ENCODE assay signal across 8 mouse cellular contexts in the genomic region with DNA sequence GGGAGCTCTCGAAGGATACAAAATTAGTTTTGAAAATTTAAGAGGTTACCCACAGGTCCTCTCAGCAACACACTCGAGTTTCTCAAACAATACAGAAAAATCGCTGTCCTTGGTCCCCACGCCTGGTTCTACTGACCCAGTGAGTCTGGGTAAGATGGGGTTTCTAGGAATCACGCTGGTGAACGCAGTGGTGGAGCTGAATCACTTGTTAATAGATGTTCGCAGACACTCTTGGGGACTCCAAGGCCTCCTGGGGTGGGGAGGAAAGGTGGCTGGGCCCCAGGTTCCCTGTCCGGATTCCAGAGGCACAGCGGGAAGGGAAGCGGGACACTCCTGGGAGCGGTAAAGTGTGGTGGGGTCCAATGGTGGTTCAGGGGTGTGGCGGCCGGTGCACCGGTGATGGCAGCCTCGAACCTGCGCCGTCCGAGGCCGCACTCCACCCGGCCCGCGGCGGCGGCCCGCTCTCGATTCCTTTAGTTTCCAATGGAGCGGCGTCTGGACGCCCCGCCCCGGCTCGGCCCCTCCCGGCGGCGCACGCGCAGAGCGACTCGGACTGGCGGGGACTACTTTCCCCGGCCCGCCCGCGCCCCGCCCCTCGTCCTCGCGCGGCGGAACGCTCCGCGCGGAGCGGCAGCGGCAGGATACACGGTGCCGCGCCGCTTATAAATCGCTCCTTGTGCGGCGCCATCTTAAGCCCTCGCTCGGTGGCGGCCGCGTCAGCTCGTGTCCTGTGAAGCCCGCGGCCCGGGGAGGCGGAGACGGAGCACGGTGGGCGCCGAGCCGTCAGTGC. TPM values are rescaled to one million over a fixed set of nuclear protein-coding genes. Genes with fewer than 3 reads are reported as not detected.
A peak's percentile ranks its signal among the peaks of the same experiment; 100 is the strongest.
DNase-seq lines count a peak whose midpoint lies in the region; ATAC-seq and TF ChIP-seq lines count a peak whose summit lies in the region.

No protein-coding gene starts in this region.

- peak overlapping the region; percentile 88 for H3K27ac ChIP-seq in ES-E14 (ENCODE audit: insufficient read depth, low read depth, low read length, poor library complexity, severe bottlenecking)
- peak overlapping the region; percentile 95 for H3K27ac ChIP-seq in forebrain, embryonic 14.5 days (ENCODE audit: low read depth, low read length)
- H3K27ac ChIP-seq in liver, postnatal 0 days (ENCODE audit: low read depth) = peak overlapping the region; percentile 96
- H3K27ac ChIP-seq in neural tube, embryonic 14.5 days (ENCODE audit: low read depth, low read length) = peak overlapping the region; percentile 91
- H3K27ac ChIP-seq in testis, adult 2 months (ENCODE audit: control insufficient read depth, insufficient read depth, low read depth, low read length) = peak overlapping the region; percentile 81

- WGBS in forebrain, embryonic 14.5 days = 3% methylated on average over 74 of the region's 78 CpGs
- WGBS in liver, postnatal 0 days (ENCODE audit: insufficient replicate concordance) = 12% methylated on average over 43 of the region's 78 CpGs
- 6% methylated on average over 68 of the region's 78 CpGs for WGBS in neural tube, embryonic 14.5 days

- H3K9me3 ChIP-seq in ES-E14 (ENCODE audit: control insufficient read depth, insufficient read depth, low read depth, low read length) = no peaks in the 10 kb centered on the region
- no peaks in the 10 kb centered on the region for H3K9me3 ChIP-seq in forebrain, embryonic 14.5 days (replicated peaks; ENCODE audit: control insufficient read depth, low read length)
- H3K9me3 ChIP-seq in liver, postnatal 0 days (ENCODE audit: low read length) = no peaks in the 10 kb centered on the region
- H3K9me3 ChIP-seq in neural tube, embryonic 14.5 days (ENCODE audit: control insufficient read depth, low read length) = no peaks in the 10 kb centered on the region

- peak; percentile 88 for DNase-seq in ES-E14 (ENCODE audit: low read depth, low spot score)
- DNase-seq in cerebellum, adult 11 months = peak; percentile 98
- peak; percentile 97 for DNase-seq in forebrain, embryonic 14.5 days (ENCODE audit: low spot score)
- DNase-seq in heart, postnatal 14 days = peak; percentile 99
- peak; percentile 95 for DNase-seq in layer of hippocampus, adult 11-12 months (ENCODE audit: low spot score)
- peak; percentile 98 for DNase-seq in liver, postnatal 0 days

- intact Hi-C loops in heart, postnatal 14 days (cut with DNase I) = loop anchor here (2.0 to 5.0 kb wide), 2 partner anchors 81 to 330 kb away; no protein-coding TSS in a partner anchor

- peak overlapping the region; percentile 99 for H3K9ac ChIP-seq in ES-E14 (ENCODE audit: insufficient read depth, low read depth, low read length, poor library complexity, severe bottlenecking)
- peak overlapping the region; percentile 92 for H3K9ac ChIP-seq in forebrain, embryonic 14.5 days (ENCODE audit: low read length)
- peak overlapping the region; percentile 94 for H3K9ac ChIP-seq in liver, postnatal 0 days (replicated peaks)
- peak overlapping the region; percentile 92 for H3K9ac ChIP-seq in neural tube, embryonic 14.5 days (replicated peaks; ENCODE audit: low read depth, low read length)

- H3K27me3 ChIP-seq in forebrain, embryonic 14.5 days (replicated peaks; ENCODE audit: control insufficient read depth, insufficient read depth, low read length) = no peaks in the 10 kb centered on the region
- H3K27me3 ChIP-seq in liver, postnatal 0 days (ENCODE audit: insufficient read depth, low read length) = no peaks in the 10 kb centered on the region
- no peaks in the 10 kb centered on the region; the same call in 1 of the 2 replicates for H3K27me3 ChIP-seq in neural tube, embryonic 14.5 days (ENCODE audit: control insufficient read depth, insufficient read depth, low read length)
- no peaks in the 10 kb centered on the region for H3K27me3 ChIP-seq in testis, adult 2 months (ENCODE audit: control insufficient read depth, insufficient read depth, low read length)

- TF ChIP-seq CTCF in liver, postnatal 0 days (IDR thresholded peaks at IDR 0.05; ENCODE audit: low read depth) = no peak
- TF ChIP-seq CTCF in testis, adult 2 months (IDR thresholded peaks at IDR 0.05; ENCODE audit: control insufficient read depth, insufficient read depth, insufficient replicate concordance, low read depth, low read length) = no peak

- peak; percentile 99 for TF ChIP-seq POLR2A in testis, adult 2 months (IDR thresholded peaks at IDR 0.05; ENCODE audit: control insufficient read depth, low read depth, low read length)

- peaks cover 4% of the 10 kb centered on the region; the same call in 1 of the 2 replicates for H3K36me3 ChIP-seq in ES-E14 (ENCODE audit: control insufficient read depth, insufficient read depth, low read length, poor library complexity, severe bottlenecking)
- no peaks in the 10 kb centered on the region for H3K36me3 ChIP-seq in forebrain, embryonic 14.5 days (ENCODE audit: control insufficient read depth, insufficient read depth, low read length)
- H3K36me3 ChIP-seq in liver, postnatal 0 days (replicated peaks; ENCODE audit: insufficient read depth, low read length) = no peaks in the 10 kb centered on the region
- no peaks in the 10 kb centered on the region for H3K36me3 ChIP-seq in neural tube, embryonic 14.5 days (ENCODE audit: control insufficient read depth, insufficient read depth, low read length)
- no peaks in the 10 kb centered on the region for H3K36me3 ChIP-seq in testis, adult 2 months (ENCODE audit: control insufficient read depth, insufficient read depth, low read length)

- H3K4me1 ChIP-seq in ES-E14 (ENCODE audit: control insufficient read depth in 2 of 2, insufficient read depth in 2 of 2, low read length in 2 of 2, poor library complexity in 1 of 2) = peaks cover 0 to 19% of the 10 kb centered on the region in 2 experiments; a peak in 3 of 4 replicates
- peaks cover 31% of the 10 kb centered on the region for H3K4me1 ChIP-seq in forebrain, embryonic 14.5 days (ENCODE audit: control insufficient read depth, insufficient read depth, low read length)
- H3K4me1 ChIP-seq in liver, postnatal 0 days (ENCODE audit: insufficient read depth) = peaks cover 31% of the 10 kb centered on the region
- peaks cover 32% of the 10 kb centered on the region for H3K4me1 ChIP-seq in neural tube, embryonic 14.5 days (ENCODE audit: control insufficient read depth, insufficient read depth, low read length)
- H3K4me1 ChIP-seq in testis, adult 2 months (ENCODE audit: control insufficient read depth, insufficient read depth, low read length) = peaks cover 15% of the 10 kb centered on the region

- peak overlapping the region; percentile 35 to 100; a peak in 3 of 4 replicates for H3K4me3 ChIP-seq in ES-E14 (ENCODE audit: insufficient read depth in 1 of 2, low read depth in 1 of 2, low read length in 2 of 2, poor library complexity in 1 of 2, severe bottlenecking in 1 of 2)
- H3K4me3 ChIP-seq in forebrain, embryonic 14.5 days (ENCODE audit: low read depth, low read length) = peak overlapping the region; percentile 88
- peak overlapping the region; percentile 94 for H3K4me3 ChIP-seq in liver, postnatal 0 days (ENCODE audit: low read depth, low read length)
- H3K4me3 ChIP-seq in neural tube, embryonic 14.5 days (ENCODE audit: low read depth, low read length) = peak overlapping the region; percentile 84
- peak overlapping the region; percentile 86 for H3K4me3 ChIP-seq in testis, adult 2 months (ENCODE audit: control insufficient read depth, low read depth, low read length)

- peak; percentile 88 for ATAC-seq in forebrain, embryonic 14.5 days
- ATAC-seq in liver, postnatal 0 days = peak; percentile 94
- ATAC-seq in neural tube, embryonic 14.5 days (ENCODE audit: low read depth) = peak; percentile 91

- H3K4me2 ChIP-seq in forebrain, embryonic 14.5 days (ENCODE audit: low read length) = peak overlapping the region; percentile 29; the same call in 1 of the 2 replicates
- peak overlapping the region; percentile 90 for H3K4me2 ChIP-seq in liver, postnatal 0 days (ENCODE audit: low read depth, low read length)
- H3K4me2 ChIP-seq in neural tube, embryonic 14.5 days (ENCODE audit: low read depth, low read length) = peak overlapping the region; percentile 29; the same call in 1 of the 2 replicates

- in situ Hi-C loops in ES-E14 (cut with MboI; ENCODE audit: low sequenced_read_pairs in 2 of 2, unreplicated experiment in 2 of 2) = no loop called here

- TF ChIP-seq EP300 in liver, postnatal 0 days (IDR thresholded peaks at IDR 0.05; ENCODE audit: low read depth) = no peak

TF ChIP-seq in ES-E14, 5 proteins besides CTCF, POLR2A, EP300 and RAD21:
- TF ChIP-seq CHD2 (IDR thresholded peaks at IDR 0.05; ENCODE audit: low read depth, low read length) (no peak), MAFK (IDR thresholded peaks at IDR 0.05; ENCODE audit: insufficient read depth, low read depth, low read length) (no peak), HCFC1 (IDR thresholded peaks at IDR 0.05; ENCODE audit: borderline replicate concordance, insufficient read depth, low read length) (no peak), ZC3H11A (IDR thresholded peaks at IDR 0.05; ENCODE audit: borderline replicate concordance, low read depth, low read length) (0 out of 2 replicates have a peak, but pooled peaks have one; percentile 39)

RNA-seq across cellular contexts. Expression of gene Ctnnb1, which starts 4.0 kb away (rescaled TPM):
- 536 and 572 TPM in 2 replicates for total RNA-seq in ES-E14 (2012; rRNA removed)
- polyA plus RNA-seq in forebrain, embryonic 14.5 days (2014; fragmentation: Nextera tagmentation; extraction: Ambion mirVana) = 788 and 853 TPM in 2 replicates
- total RNA-seq in heart, postnatal 14 days (2021) = 100 to 1,000 TPM; 541 to 546 TPM
- polyA plus RNA-seq in liver, postnatal 0 days (2015; fragmentation: Nextera tagmentation; extraction: Ambion mirVana) = 66.5 and 72.7 TPM in 2 replicates
- 338 and 436 TPM in 2 replicates for polyA plus RNA-seq in neural tube, embryonic 14.5 days (2014; fragmentation: Nextera tagmentation; extraction: Ambion mirVana)
- 29.8 and 41.4 TPM in 2 replicates for polyA plus RNA-seq in testis, adult 2 months (2012; rRNA removed)

Comparison
In these comparisons a context has a peak if more than half of its experiments do, and no peak if none do; other contexts are left out.
1. Peak in every context shown above with its lines: DNase-seq, ATAC-seq, H3K4me3 ChIP-seq and H3K27ac ChIP-seq.
2. H3K4me2 ChIP-seq: peak in every context shown above with its lines; median percentile 90 in liver, postnatal 0 days; 29 in forebrain, embryonic 14.5 days; 29 in neural tube, embryonic 14.5 days.